Mouse (Mus musculus) G1E (cell line): ENCODE data around the gene Slc35f3.

Experiments used
- CTCF ChIP-seq: IDR thresholded peaks from 2 replicates; pipeline ENCODE4 v1.5.1; 2012; ENCODE audit warnings: low read depth, low read length, inconsistent platforms, mixed read lengths
- GATA1 ChIP-seq: IDR thresholded peaks from 2 replicates; pipeline ENCODE4 v1.6.1; 2012; ENCODE audit warnings: borderline replicate concordance, low read length, inconsistent platforms, mixed read lengths
- GATA2 ChIP-seq: IDR thresholded peaks from 2 replicates; pipeline ENCODE4 v1.6.1; 2012; ENCODE audit warnings: low read depth, low read length, inconsistent platforms, borderline replicate concordance
- POLR2AphosphoS5 ChIP-seq: IDR thresholded peaks from 2 replicates; pipeline ENCODE4 v1.6.1; 2012; ENCODE audit warnings: low read depth, low read length, inconsistent platforms; ENCODE audit not compliant: insufficient replicate concordance

- TF ChIP-seq POLR2AphosphoS5 (no peak), CTCF (no peak), GATA1 (no peak), GATA2 (no peak)
Observed at GRCm38 (mm10) chr8:126256585-126257391, 41.6 kb upstream of the Slc35f3 start.
